In genomic region chr13:55107116-55107515, GRCm38 (mm10) we compare ENCODE assay signal across 20 mouse cellular contexts. TPM values are rescaled to one million over a fixed set of nuclear protein-coding genes. Genes with fewer than 3 reads are reported as not detected.
DNase-seq lines count a peak whose midpoint lies in the region; ATAC-seq and TF ChIP-seq lines count a peak whose summit lies in the region.
"Had no signal": no experiment of that assay in that cellular context is flagged by ENCODE, and none has a peak within 500 bp of the region (broad histone marks: within the 10 kb centered on the region; RNA-seq: fewer than 3 reads in every experiment).

No protein-coding gene starts in this region.

- no peak for TF ChIP-seq POLR2A in heart, adult 2 months (IDR thresholded peaks at IDR 0.05; ENCODE audit: insufficient read depth, low read depth, low read length)

- 71% methylated on average over 4 of the region's 4 CpGs for WGBS in heart, adult 2 months
- WGBS in liver, embryonic 11.5 days, result 88% methylated on average over 4 of the region's 4 CpGs
- WGBS in liver, embryonic 13.5 days (ENCODE audit: insufficient replicate concordance), result 79% methylated on average over 4 of the region's 4 CpGs

- peak overlapping the region; percentile 95; the same call in 1 of the 2 replicates for H3K4me2 ChIP-seq in liver, embryonic 11.5 days
- peak overlapping the region; percentile 93 for H3K4me2 ChIP-seq in liver, embryonic 13.5 days
- H3K4me2 ChIP-seq: forebrain, embryonic 13.5 days; lung, embryonic 15.5 days had no signal

- intact Hi-C loops in heart, adult 2 months (cut with DNase I), result loop anchor here (10.0 kb wide), 1 partner anchor 218 kb away; the partner anchor contains the start of genes Mxd3, Prelid1 and Rab24
- intact Hi-C loops in heart, postnatal 10 days (cut with DNase I), result no loop called here

- no peak overlapping the region for H3K9ac ChIP-seq in heart, adult 2 months (ENCODE audit: low read depth, low read length)
- no peak overlapping the region for H3K9ac ChIP-seq in liver, embryonic 11.5 days (ENCODE audit: low read depth, low read length)
- peak overlapping the region; percentile 86 for H3K9ac ChIP-seq in liver, embryonic 13.5 days
- H3K9ac ChIP-seq: forebrain, embryonic 13.5 days; limb, embryonic 12.5 days; lung, embryonic 15.5 days; midbrain, embryonic 13.5 days had no signal

- peaks cover 7% of the 10 kb centered on the region; the same call in 1 of the 2 replicates for H3K79me2 ChIP-seq in heart, adult 2 months (replicated peaks; ENCODE audit: control insufficient read depth, insufficient read depth, low read length)

- no peak for ATAC-seq in liver, embryonic 11.5 days (replicated peaks; ENCODE audit: low FRiP score)
- ATAC-seq in liver, embryonic 13.5 days (ENCODE audit: low read depth), result no peak
- ATAC-seq: forebrain, embryonic 13.5 days; midbrain, embryonic 13.5 days had no signal

- DNase-seq in heart, adult 2 months, result no peak
- DNase-seq in heart, postnatal 10 days, result no peak
- no peak for DNase-seq in liver, embryonic 11.5 days (ENCODE audit: low spot score)
- DNase-seq in liver (no peak), adipocyte (ENCODE audit: low spot score) (no peak)
- no peak for DNase-seq in liver, embryonic 13.5 days
- no peak for DNase-seq in right cerebral cortex, adult 18-20 months
- DNase-seq: cerebellum, adult 9-11 months; kidney, adult 2 months; kidney, postnatal 14 days; thymus, postnatal 14 days had no signal

- H3K4me3 ChIP-seq in heart, adult 2 months, result no peak overlapping the region
- H3K4me3 ChIP-seq in liver, embryonic 11.5 days (ENCODE audit: low read depth, low read length), result no peak overlapping the region
- peak overlapping the region; percentile 95 for H3K4me3 ChIP-seq in liver, embryonic 13.5 days (replicated peaks)
- H3K4me3 ChIP-seq: forebrain, embryonic 13.5 days; left cerebral cortex, adult 2 months; limb, embryonic 12.5 days; lung, embryonic 15.5 days; midbrain, embryonic 13.5 days had no signal

- TF ChIP-seq EP300 in heart, adult 2 months (IDR thresholded peaks at IDR 0.05; ENCODE audit: insufficient read depth, low read depth, low read length), result no peak

- TF ChIP-seq CTCF in heart, adult 2 months (IDR thresholded peaks at IDR 0.05), result no peak

- peaks cover 12% of the 10 kb centered on the region for H3K4me1 ChIP-seq in heart, adult 2 months (ENCODE audit: control insufficient read depth, insufficient read depth, low read length)
- H3K4me1 ChIP-seq in liver, embryonic 11.5 days (replicated peaks; ENCODE audit: control insufficient read depth, insufficient read depth, low read length), result peaks cover 10% of the 10 kb centered on the region; the same call in 1 of the 2 replicates
- peaks cover 38% of the 10 kb centered on the region for H3K4me1 ChIP-seq in liver, embryonic 13.5 days (replicated peaks)

- no peaks in the 10 kb centered on the region for H3K27me3 ChIP-seq in heart, adult 2 months (ENCODE audit: control insufficient read depth, insufficient read depth, low read length)
- no peaks in the 10 kb centered on the region for H3K27me3 ChIP-seq in liver, embryonic 11.5 days (replicated peaks; ENCODE audit: control insufficient read depth, insufficient read depth, low read length)
- no peaks in the 10 kb centered on the region for H3K27me3 ChIP-seq in liver, embryonic 13.5 days
- H3K27me3 ChIP-seq: forebrain, embryonic 13.5 days; limb, embryonic 12.5 days; lung, embryonic 15.5 days; midbrain, embryonic 13.5 days had no signal

- peak overlapping the region; percentile 68 for H3K27ac ChIP-seq in heart, adult 2 months
- no peak overlapping the region; the same call in 1 of the 2 replicates for H3K27ac ChIP-seq in liver, embryonic 11.5 days (ENCODE audit: low read depth, low read length)
- peak overlapping the region; percentile 53; the same call in 1 of the 2 replicates for H3K27ac ChIP-seq in liver, embryonic 13.5 days
- H3K27ac ChIP-seq: forebrain, embryonic 13.5 days; left cerebral cortex, adult 2 months; limb, embryonic 12.5 days; lung, embryonic 15.5 days; midbrain, embryonic 13.5 days had no signal

- H3K36me3 ChIP-seq in heart, adult 2 months (ENCODE audit: control insufficient read depth, insufficient read depth, low read length), result peaks cover 13% of the 10 kb centered on the region
- H3K36me3 ChIP-seq in liver, embryonic 11.5 days (ENCODE audit: control insufficient read depth, insufficient read depth, low read length), result peaks cover 9% of the 10 kb centered on the region; the same call in 1 of the 2 replicates
- peaks cover 33% of the 10 kb centered on the region for H3K36me3 ChIP-seq in liver, embryonic 13.5 days

- no peaks in the 10 kb centered on the region for H3K9me3 ChIP-seq in liver, embryonic 11.5 days (ENCODE audit: control insufficient read depth, low read length)
- no peaks in the 10 kb centered on the region for H3K9me3 ChIP-seq in liver, embryonic 13.5 days (replicated peaks)
- H3K9me3 ChIP-seq: forebrain, embryonic 13.5 days; limb, embryonic 12.5 days; lung, embryonic 15.5 days; midbrain, embryonic 13.5 days had no signal

RNA-seq across cellular contexts. Expression of gene Zfp346, which starts 2.0 kb away (rescaled TPM):
- 10 to 100 TPM; 17.1 to 20.6 TPM for total RNA-seq in heart, adult 2 months (2021)
- 14.3 and 23.4 TPM in 2 replicates for polyA plus RNA-seq in heart, adult 2 months (2012; rRNA removed)
- 10 to 100 TPM; 16.5 to 19.8 TPM for total RNA-seq in heart, postnatal 10 days (2021)
- polyA plus RNA-seq in liver, embryonic 11.5 days (2014; fragmentation: Nextera tagmentation; extraction: Ambion mirVana), result 18.9 and 19.5 TPM in 2 replicates
- polyA plus RNA-seq in liver, embryonic 13.5 days (2015; fragmentation: Nextera tagmentation; extraction: Ambion mirVana), result 7.5 and 9.2 TPM in 2 replicates

RNA-seq across cellular contexts. Expression of gene Uimc1, which starts 7.0 kb away (rescaled TPM):
- 10 to 100 TPM; 20.3 to 20.5 TPM for total RNA-seq in heart, adult 2 months (2021)
- 9.9 and 11.0 TPM in 2 replicates for polyA plus RNA-seq in heart, adult 2 months (2012; rRNA removed)
- total RNA-seq in heart, postnatal 10 days (2021), result 10 to 100 TPM; 22.4 to 22.6 TPM
- 29.1 and 30.4 TPM in 2 replicates for polyA plus RNA-seq in liver, embryonic 11.5 days (2014; fragmentation: Nextera tagmentation; extraction: Ambion mirVana)
- 16.2 and 18.6 TPM in 2 replicates for polyA plus RNA-seq in liver, embryonic 13.5 days (2015; fragmentation: Nextera tagmentation; extraction: Ambion mirVana)

RNA-seq across cellular contexts. Expression of gene Gm17617, which starts 26.2 kb away (rescaled TPM):
- total RNA-seq in heart, adult 2 months (2021), result not detected
- not detected in 2 replicates for polyA plus RNA-seq in heart, adult 2 months (2012; rRNA removed)
- not detected for total RNA-seq in heart, postnatal 10 days (2021)
- not detected in 2 replicates for polyA plus RNA-seq in liver, embryonic 11.5 days (2014; fragmentation: Nextera tagmentation; extraction: Ambion mirVana)
- polyA plus RNA-seq in liver, embryonic 13.5 days (2015; fragmentation: Nextera tagmentation; extraction: Ambion mirVana), result not detected in 2 replicates
- total RNA-seq: gastrocnemius, adult 8-10 months; hematopoietic stem cell, adult 5-6 weeks; left cerebral cortex, adult 2 months; megakaryocyte progenitor cell, adult 5-6 weeks had no signal
- polyA plus RNA-seq: forebrain, embryonic 13.5 days; kidney, adult 2 months; limb, embryonic 12.5 days; lung, embryonic 15.5 days; midbrain, embryonic 13.5 days; stomach, embryonic 14.5 days had no signal

RNA-seq across cellular contexts. Expression of gene Fgfr4, which starts 45.3 kb away (rescaled TPM):
- under 1 TPM; 0.07 to 0.21 TPM for total RNA-seq in heart, adult 2 months (2021)
- 0.21 and 0.70 TPM in 2 replicates for polyA plus RNA-seq in heart, adult 2 months (2012; rRNA removed)
- under 1 TPM; 0.30 to 0.53 TPM for total RNA-seq in heart, postnatal 10 days (2021)
- 6.8 and 8.0 TPM in 2 replicates for polyA plus RNA-seq in liver, embryonic 11.5 days (2014; fragmentation: Nextera tagmentation; extraction: Ambion mirVana)
- 4.2 and 5.4 TPM in 2 replicates for polyA plus RNA-seq in liver, embryonic 13.5 days (2015; fragmentation: Nextera tagmentation; extraction: Ambion mirVana)
- total RNA-seq: hematopoietic stem cell, adult 5-6 weeks; megakaryocyte progenitor cell, adult 5-6 weeks had no signal
